Mouse (Mus musculus): ENCODE results near the gene Shank2. TPM values are rescaled to one million over a fixed set of nuclear protein-coding genes. Genes with fewer than 3 reads are reported as not detected.

Gene Shank2
- polyA plus RNA-seq, 1 experiment from 2014 or later: 1.2 TPM

DNA sequence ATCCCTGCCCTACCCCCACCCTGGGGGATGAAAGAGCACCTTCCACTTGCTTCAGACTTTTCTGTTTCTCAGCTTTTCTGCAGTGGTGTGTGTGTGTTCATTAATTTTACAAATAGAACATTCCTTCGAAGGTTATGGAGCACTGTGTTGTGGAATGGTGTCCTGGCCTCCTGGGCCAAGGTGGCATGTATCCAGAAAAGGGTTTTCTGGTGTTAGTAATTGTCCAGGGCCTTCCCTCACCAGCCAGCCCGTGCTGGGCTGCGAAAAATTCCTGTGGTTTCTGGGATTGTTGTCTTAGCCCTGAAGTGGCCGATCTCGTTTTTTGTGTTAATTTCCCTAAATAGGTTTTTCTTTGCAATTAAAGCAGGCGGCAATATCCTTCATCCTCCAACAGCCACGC, 289.8 kb downstream of the Shank2 start:
- H3K4me3 ChIP-seq (ENCODE audit: low read depth, low read length): no peak overlapping the region
- H3K36me3 ChIP-seq (ENCODE audit: control insufficient read depth, insufficient read depth, low read length): no peaks in the 10 kb centered on the region
- no peak for ATAC-seq (ENCODE audit: insufficient number of reproducible peaks, insufficient read depth, low FRiP score, low read depth)
- no peaks in the 10 kb centered on the region for H3K9me3 ChIP-seq (ENCODE audit: control insufficient read depth, low read depth, low read length)
- H3K4me1 ChIP-seq (ENCODE audit: control insufficient read depth, insufficient read depth, low read length): no peaks in the 10 kb centered on the region
- no peak overlapping the region for H3K4me2 ChIP-seq (replicated peaks; ENCODE audit: low read depth, low read length)
- H3K9ac ChIP-seq (replicated peaks; ENCODE audit: low read depth, low read length): no peak overlapping the region
- no peak overlapping the region for H3K27ac ChIP-seq (ENCODE audit: low read length)
- 59% methylated on average over 7 of the region's 7 CpGs for WGBS
- H3K27me3 ChIP-seq (ENCODE audit: control insufficient read depth, insufficient read depth, low read length): no peaks in the 10 kb centered on the region

DNA sequence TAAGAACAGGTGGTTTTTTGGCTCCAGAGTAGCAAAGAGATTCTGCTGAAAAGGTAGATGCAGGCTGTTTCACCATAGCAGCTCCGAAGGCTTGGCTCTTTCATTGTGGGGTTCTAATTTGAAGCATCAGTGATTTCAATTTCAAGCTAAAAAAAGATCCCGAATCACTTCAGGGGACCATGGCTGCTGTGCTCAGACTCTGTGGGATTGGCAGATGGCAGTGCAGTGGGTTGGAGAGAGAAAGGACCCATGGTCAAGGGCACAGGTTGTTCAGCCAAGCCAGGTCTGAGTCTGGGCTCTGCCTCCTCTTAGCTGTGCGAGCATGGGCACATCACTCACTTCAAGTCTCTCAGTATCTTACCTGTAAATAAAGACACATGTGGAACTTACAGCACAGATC, 291.9 kb downstream of the Shank2 start:
- no peaks in the 10 kb centered on the region for H3K4me1 ChIP-seq (ENCODE audit: control insufficient read depth, insufficient read depth, low read length)
- ATAC-seq (ENCODE audit: insufficient number of reproducible peaks, insufficient read depth, low FRiP score, low read depth): no peak
- H3K9ac ChIP-seq (replicated peaks; ENCODE audit: low read depth, low read length): no peak overlapping the region
- no peak overlapping the region for H3K27ac ChIP-seq (ENCODE audit: low read length)
- H3K27me3 ChIP-seq (ENCODE audit: control insufficient read depth, insufficient read depth, low read length): no peaks in the 10 kb centered on the region
- H3K36me3 ChIP-seq (ENCODE audit: control insufficient read depth, insufficient read depth, low read length): no peaks in the 10 kb centered on the region
- no peak overlapping the region for H3K4me3 ChIP-seq (ENCODE audit: low read depth, low read length)
- no peaks in the 10 kb centered on the region for H3K9me3 ChIP-seq (ENCODE audit: control insufficient read depth, low read depth, low read length)
- no peak overlapping the region for H3K4me2 ChIP-seq (replicated peaks; ENCODE audit: low read depth, low read length)
- WGBS: 84% methylated on average over 3 of the region's 3 CpGs

DNA sequence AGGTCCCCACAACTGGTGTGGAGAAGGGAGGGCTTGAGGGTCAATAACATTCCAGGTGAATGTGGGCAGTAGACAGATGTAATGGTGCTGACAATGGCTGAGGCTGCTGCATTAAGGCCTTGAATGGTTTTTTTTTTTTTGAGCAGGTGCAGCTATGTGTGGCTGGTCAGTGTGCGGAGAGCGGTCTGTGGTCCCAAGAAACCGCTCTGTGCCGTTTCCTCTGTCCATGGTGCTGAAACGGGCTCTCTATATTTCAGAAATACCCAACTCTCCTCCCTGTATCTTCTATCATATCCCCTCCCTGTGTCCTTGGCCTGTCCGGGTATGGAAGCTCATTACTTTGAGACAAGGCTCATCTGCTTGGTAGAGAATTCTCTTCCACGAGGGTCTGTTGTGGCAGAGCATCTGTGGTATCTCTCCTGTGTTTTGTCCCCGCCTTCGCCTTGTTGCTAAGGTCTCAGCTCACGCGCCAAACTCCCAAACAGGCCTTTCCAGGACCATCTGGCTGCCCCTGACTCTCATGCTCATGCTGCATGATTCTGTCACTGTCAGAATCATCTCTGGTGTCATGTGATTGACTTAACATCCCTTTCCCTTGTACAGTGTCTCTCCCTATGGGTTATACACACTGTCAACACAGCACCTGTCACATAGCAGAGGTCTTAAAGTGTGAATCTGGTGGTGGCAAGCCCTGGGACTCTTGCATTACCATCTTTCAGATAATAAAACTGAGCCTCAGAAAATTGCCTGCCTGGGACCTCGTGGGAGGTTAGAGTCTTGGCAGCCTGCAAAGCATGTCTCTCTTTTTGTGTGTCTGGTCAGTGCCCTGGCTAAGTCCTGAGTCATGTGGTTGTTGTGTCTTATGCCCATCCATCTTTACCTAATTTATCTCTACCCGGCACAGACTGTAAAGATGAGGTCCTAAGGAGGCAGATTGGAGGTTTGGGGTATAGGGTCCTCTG, 292.8 kb downstream of the Shank2 start:
- WGBS: 43% methylated on average over 13 of the region's 13 CpGs
- no peaks in the 10 kb centered on the region for H3K9me3 ChIP-seq (ENCODE audit: control insufficient read depth, low read depth, low read length)

DNA sequence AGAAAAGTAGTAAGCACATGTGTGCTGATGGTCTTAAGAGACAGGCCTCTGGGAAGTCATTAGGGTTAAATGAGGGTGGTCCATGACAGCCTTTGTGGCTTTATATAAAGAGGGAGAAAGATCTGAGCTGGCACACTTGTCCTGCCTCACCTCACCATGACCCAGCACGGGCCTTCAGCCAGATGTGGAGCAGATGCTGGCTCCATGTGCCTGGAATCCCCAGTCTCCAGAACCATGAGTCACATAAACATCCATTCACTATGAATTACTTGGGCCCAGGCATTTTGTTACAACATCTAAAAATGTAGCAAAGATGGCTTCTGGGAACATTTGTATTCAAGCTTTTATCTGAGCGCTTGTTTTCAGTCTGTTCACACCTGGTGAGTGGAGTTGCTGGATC, 297.6 kb downstream of the Shank2 start:
- Histone ChIP-seq H3K9ac (replicated peaks; ENCODE audit: low read depth, low read length) (no peak overlapping the region), H3K27ac (ENCODE audit: low read length) (no peak overlapping the region), H3K4me3 (ENCODE audit: low read depth, low read length) (no peak overlapping the region), H3K9me3 (ENCODE audit: control insufficient read depth, low read depth, low read length) (no peaks in the 10 kb centered on the region), H3K36me3 (ENCODE audit: control insufficient read depth, insufficient read depth, low read length) (no peaks in the 10 kb centered on the region), H3K4me2 (replicated peaks; ENCODE audit: low read depth, low read length) (no peak overlapping the region), H3K4me1 (ENCODE audit: control insufficient read depth, insufficient read depth, low read length) (no peaks in the 10 kb centered on the region), H3K27me3 (ENCODE audit: control insufficient read depth, insufficient read depth, low read length) (no peaks in the 10 kb centered on the region)
- WGBS: 70% methylated on average over 2 of the region's 2 CpGs
- no peak for ATAC-seq (ENCODE audit: insufficient number of reproducible peaks, insufficient read depth, low FRiP score, low read depth)

More for the DNA sequence above, 292.8 kb downstream of the Shank2 start:
- Histone ChIP-seq H3K27me3 (ENCODE audit: control insufficient read depth, insufficient read depth, low read length) (no peaks in the 10 kb centered on the region), H3K36me3 (ENCODE audit: control insufficient read depth, insufficient read depth, low read length) (no peaks in the 10 kb centered on the region), H3K4me2 (replicated peaks; ENCODE audit: low read depth, low read length) (no peak overlapping the region), H3K4me1 (ENCODE audit: control insufficient read depth, insufficient read depth, low read length) (no peaks in the 10 kb centered on the region), H3K4me3 (ENCODE audit: low read depth, low read length) (no peak overlapping the region), H3K27ac (ENCODE audit: low read length) (no peak overlapping the region), H3K9ac (replicated peaks; ENCODE audit: low read depth, low read length) (no peak overlapping the region)
- ATAC-seq (ENCODE audit: insufficient number of reproducible peaks, insufficient read depth, low FRiP score, low read depth): no peak

DNA sequence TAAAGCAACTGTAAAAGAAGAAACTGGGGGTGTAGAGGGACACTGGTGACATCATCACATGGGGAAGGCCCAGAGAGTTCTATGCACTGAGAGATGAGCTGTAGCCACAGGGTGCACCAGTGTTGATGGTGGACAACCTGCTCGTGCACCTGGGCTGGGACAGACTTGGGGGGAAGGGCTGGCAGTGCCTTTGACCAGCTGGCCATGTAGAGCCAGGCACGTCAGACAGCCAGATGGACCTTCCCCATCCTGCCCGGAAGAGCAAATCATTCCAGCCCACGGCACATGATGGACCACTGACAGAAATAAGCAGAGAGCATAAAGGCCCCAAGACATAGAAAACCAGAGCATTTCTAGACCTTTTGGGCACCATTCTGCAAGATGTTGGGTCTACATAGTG, 299.9 kb downstream of the Shank2 start:
- Histone ChIP-seq H3K4me3 (ENCODE audit: low read depth, low read length) (no peak overlapping the region), H3K4me1 (ENCODE audit: control insufficient read depth, insufficient read depth, low read length) (no peaks in the 10 kb centered on the region), H3K27ac (ENCODE audit: low read length) (no peak overlapping the region), H3K9me3 (ENCODE audit: control insufficient read depth, low read depth, low read length) (no peaks in the 10 kb centered on the region), H3K9ac (replicated peaks; ENCODE audit: low read depth, low read length) (no peak overlapping the region), H3K27me3 (ENCODE audit: control insufficient read depth, insufficient read depth, low read length) (no peaks in the 10 kb centered on the region), H3K4me2 (replicated peaks; ENCODE audit: low read depth, low read length) (no peak overlapping the region), H3K36me3 (ENCODE audit: control insufficient read depth, insufficient read depth, low read length) (no peaks in the 10 kb centered on the region)
- ATAC-seq (ENCODE audit: insufficient number of reproducible peaks, insufficient read depth, low FRiP score, low read depth): no peak
- 80% methylated on average over 4 of the region's 4 CpGs for WGBS

DNA sequence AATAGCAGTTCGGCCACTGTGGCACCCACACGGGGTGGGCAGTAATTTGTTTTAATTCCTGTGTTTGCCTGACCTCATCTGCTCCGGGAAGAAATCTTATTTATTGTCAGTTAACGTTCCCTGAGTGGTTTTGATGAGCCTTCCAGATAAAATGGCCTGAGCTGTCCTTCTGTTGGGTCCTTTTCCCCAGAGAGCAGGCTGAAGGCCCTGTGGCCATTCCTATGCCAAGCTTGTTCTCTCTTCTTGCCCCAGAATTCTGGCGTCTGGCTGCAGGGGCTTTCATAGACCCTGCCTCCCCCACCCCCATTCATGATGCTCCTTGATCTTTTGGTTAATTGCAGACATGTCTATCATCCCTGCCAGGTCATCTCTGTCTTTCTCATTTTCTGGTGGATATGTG, 300.8 kb downstream of the Shank2 start:
- no peak overlapping the region for H3K27ac ChIP-seq (ENCODE audit: low read length)
- no peaks in the 10 kb centered on the region for H3K4me1 ChIP-seq (ENCODE audit: control insufficient read depth, insufficient read depth, low read length)
- ATAC-seq (ENCODE audit: insufficient number of reproducible peaks, insufficient read depth, low FRiP score, low read depth): no peak
- no peaks in the 10 kb centered on the region for H3K36me3 ChIP-seq (ENCODE audit: control insufficient read depth, insufficient read depth, low read length)
- no peak overlapping the region for H3K4me2 ChIP-seq (replicated peaks; ENCODE audit: low read depth, low read length)
- WGBS: 76% methylated on average over 5 of the region's 5 CpGs
- H3K4me3 ChIP-seq (ENCODE audit: low read depth, low read length): no peak overlapping the region
- no peaks in the 10 kb centered on the region for H3K27me3 ChIP-seq (ENCODE audit: control insufficient read depth, insufficient read depth, low read length)
- no peaks in the 10 kb centered on the region for H3K9me3 ChIP-seq (ENCODE audit: control insufficient read depth, low read depth, low read length)
- H3K9ac ChIP-seq (replicated peaks; ENCODE audit: low read depth, low read length): no peak overlapping the region

DNA sequence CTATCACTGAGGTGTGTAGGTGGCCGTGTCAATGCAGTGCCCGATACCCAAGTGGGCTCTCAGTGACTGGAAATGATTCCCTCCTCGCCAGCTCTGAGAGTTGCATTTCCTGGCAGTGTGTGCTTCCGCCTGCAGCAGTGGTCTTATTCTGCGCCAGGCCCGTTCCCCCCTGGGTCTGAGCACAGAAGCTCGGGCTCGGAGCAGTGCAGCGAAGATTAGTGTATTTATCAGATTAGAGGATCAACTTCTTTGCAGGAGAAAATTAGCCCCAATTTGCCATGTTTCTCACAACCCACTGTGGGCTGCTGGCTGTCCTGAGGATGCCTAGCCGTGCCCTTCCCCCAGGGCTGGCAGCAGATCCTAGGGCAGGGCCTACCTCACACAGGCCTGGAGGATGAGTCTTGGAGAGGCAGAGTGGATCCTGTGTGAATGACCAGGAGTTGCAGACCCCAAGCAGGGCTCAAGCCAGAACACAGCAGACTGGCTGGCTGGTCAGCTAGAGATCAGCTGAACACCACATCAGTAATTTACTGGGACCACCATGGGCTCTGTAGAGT, 306.2 kb downstream of the Shank2 start:
- no peak overlapping the region for H3K4me3 ChIP-seq (ENCODE audit: low read depth, low read length)
- H3K4me1 ChIP-seq (ENCODE audit: control insufficient read depth, insufficient read depth, low read length): no peaks in the 10 kb centered on the region
- ATAC-seq (ENCODE audit: insufficient number of reproducible peaks, insufficient read depth, low FRiP score, low read depth): no peak
- H3K36me3 ChIP-seq (ENCODE audit: control insufficient read depth, insufficient read depth, low read length): no peaks in the 10 kb centered on the region
- 85% methylated on average over 10 of the region's 10 CpGs for WGBS
- no peaks in the 10 kb centered on the region for H3K27me3 ChIP-seq (ENCODE audit: control insufficient read depth, insufficient read depth, low read length)
- H3K4me2 ChIP-seq (replicated peaks; ENCODE audit: low read depth, low read length): no peak overlapping the region
- H3K9ac ChIP-seq (replicated peaks; ENCODE audit: low read depth, low read length): no peak overlapping the region
- no peak overlapping the region for H3K27ac ChIP-seq (ENCODE audit: low read length)
- H3K9me3 ChIP-seq (ENCODE audit: control insufficient read depth, low read depth, low read length): no peaks in the 10 kb centered on the region

DNA sequence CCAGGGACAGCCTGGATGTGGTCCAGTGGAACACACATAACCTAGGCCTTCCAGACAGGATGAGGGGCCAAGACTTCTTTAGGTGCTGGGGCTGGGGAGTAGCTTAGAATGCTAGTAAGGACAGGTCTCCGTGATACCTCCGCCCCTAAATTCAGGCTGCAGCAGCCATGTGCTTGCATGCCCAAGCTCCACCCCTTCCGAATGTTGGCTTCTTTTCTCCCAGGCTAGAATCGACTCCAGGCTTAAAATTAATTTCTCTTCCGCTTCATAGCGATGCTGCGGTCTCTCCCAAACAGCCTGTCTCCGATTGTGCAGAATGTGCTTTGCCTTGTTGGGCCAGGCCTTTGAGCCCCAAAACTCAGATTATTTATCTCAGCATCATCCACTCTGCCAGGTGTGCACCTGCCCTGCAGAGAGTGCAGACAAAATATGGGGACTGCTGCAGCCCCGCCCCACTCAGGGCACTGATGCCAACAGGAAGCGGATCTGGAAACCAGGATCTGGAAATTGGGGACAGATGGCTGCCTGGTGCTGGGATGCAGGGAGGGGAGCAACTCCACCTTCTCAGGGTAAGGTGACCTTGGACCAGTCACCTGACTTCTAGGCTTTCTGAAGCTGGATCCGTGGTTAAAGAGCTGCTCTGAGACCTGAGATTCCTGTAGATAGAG, 312.8 kb downstream of the Shank2 start:
- Histone ChIP-seq H3K36me3 (ENCODE audit: control insufficient read depth, insufficient read depth, low read length) (no peaks in the 10 kb centered on the region), H3K27me3 (ENCODE audit: control insufficient read depth, insufficient read depth, low read length) (no peaks in the 10 kb centered on the region), H3K4me1 (ENCODE audit: control insufficient read depth, insufficient read depth, low read length) (no peaks in the 10 kb centered on the region), H3K27ac (ENCODE audit: low read length) (no peak overlapping the region), H3K4me2 (replicated peaks; ENCODE audit: low read depth, low read length) (no peak overlapping the region), H3K9me3 (ENCODE audit: control insufficient read depth, low read depth, low read length) (no peaks in the 10 kb centered on the region), H3K9ac (replicated peaks; ENCODE audit: low read depth, low read length) (no peak overlapping the region), H3K4me3 (ENCODE audit: low read depth, low read length) (no peak overlapping the region)
- 88% methylated on average over 11 of the region's 11 CpGs for WGBS
- no peak for ATAC-seq (ENCODE audit: insufficient number of reproducible peaks, insufficient read depth, low FRiP score, low read depth)

All from stomach, embryonic 14.5 days (tissue).